Mouse (Mus musculus) gastrocnemius, adult 18-20 months (tissue): ENCODE results near the gene Olfr1416. TPM values are rescaled to one million over a fixed set of nuclear protein-coding genes. Genes with fewer than 3 reads are reported as not detected.

Experiments used
- DNase-seq: peaks from one replicate; pipeline ENCODE4 v3.0.0; 2021; ENCODE audit warnings: low spot score
- microRNA-seq: library from miRNA; unstranded; fragments of <30 nt; microRNA quantifications from one replicate; pipeline ENCODE4 v1.2.0, GENCODE M21; 2021
- total RNA-seq, 2 experiments: library from RNA; stranded (reverse); gene quantifications; 2 replicates each; pipeline ENCODE4 v1.2.3; 2021

Gene Olfr1416
- total RNA-seq, 2 experiments from 2014 or later, result not detected

GRCm38 (mm10) chr1:92432791-92433190, 52.1 kb downstream of the Olfr1416 start:
- DNase-seq, result no peak

- no peak for DNase-seq
Observed at GRCm38 (mm10) chr1:92432098-92432497, 52.8 kb downstream of the Olfr1416 start.

DNA sequence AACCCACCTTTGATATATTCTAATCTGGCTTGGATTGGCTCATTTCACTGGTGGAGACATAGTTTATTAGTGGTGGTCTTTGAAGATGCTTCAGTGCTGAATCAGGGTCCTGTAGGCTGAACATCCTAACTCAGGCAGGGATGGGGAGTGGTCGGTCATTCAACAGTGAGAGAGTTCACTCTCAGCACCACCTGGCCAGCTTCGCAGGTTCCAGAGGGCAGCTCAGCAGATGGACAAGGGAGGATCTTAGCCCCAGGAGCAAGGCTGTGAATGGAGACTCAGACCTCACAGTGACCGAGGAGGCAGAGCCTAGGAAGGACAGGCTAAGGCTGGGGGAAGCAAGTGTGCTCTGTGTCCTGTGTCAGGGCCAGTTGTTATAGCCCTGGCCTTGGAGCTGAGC, 53.5 kb downstream of the Olfr1416 start:
- DNase-seq, result no peak

DNA sequence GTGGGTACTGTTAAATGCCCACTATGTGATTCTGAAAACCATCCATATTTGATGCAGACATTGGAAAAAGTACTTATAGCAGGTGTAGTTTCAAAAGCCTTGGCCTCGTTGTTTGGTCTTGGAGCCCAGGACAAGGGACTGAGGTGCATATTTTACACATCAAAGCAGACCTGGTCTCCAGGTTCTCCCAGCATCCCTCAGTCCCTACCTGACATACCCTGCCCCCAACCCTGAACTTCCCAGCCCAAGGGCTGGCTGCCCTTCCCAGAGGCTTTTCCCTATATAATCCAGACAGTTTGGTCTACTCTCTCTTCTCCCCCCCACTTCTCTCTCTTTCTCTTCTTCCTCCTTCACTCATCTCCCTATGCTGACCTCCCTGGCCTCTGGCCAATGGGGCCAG, 53.9 kb downstream of the Olfr1416 start:
- DNase-seq, result no peak

Small RNAs within 50 kb of the gene (microRNA-seq; reads per million reads assigned to microRNA genes)
- gene Mir6900, result 2.4 reads per million

Other genes starting within 250 kb of the Olfr1416 start
- gene Ndufa10, start 11.3 kb downstream of the Olfr1416 start, total RNA-seq, result 100 to 1,000 TPM; 449 to 455 TPM
- not detected for gene Olfr1415, start 11.0 kb upstream of the Olfr1416 start, total RNA-seq
- gene Olfr1414, start 33.5 kb upstream of the Olfr1416 start, total RNA-seq, result not detected
- not detected for gene Olfr1413, start 86.2 kb upstream of the Olfr1416 start, total RNA-seq
- not detected for gene Olfr1412, start 100.7 kb upstream of the Olfr1416 start, total RNA-seq
- not detected for gene Olfr1411, start 109.3 kb upstream of the Olfr1416 start, total RNA-seq
- not detected for gene Olfr1410, start 120.7 kb upstream of the Olfr1416 start, total RNA-seq
- not detected for gene Olfr12, start 132.7 kb upstream of the Olfr1416 start, total RNA-seq
- gene Cops9, start 156.9 kb upstream of the Olfr1416 start, total RNA-seq, result 100 to 1,000 TPM; 186 to 194 TPM
- gene Otos, start 163.7 kb upstream of the Olfr1416 start, total RNA-seq, result not detected